Mouse (Mus musculus) forebrain, embryonic 11.5 days (tissue): ENCODE data around the gene Tctex1d4. TPM values are rescaled to one million over a fixed set of nuclear protein-coding genes. Genes with fewer than 3 reads are reported as not detected.

Experiments
- ATAC-seq: fragments of 200-750 bp; cut with Nextera tagmentation; replicated peaks from 2 replicates; pipeline ENCODE4 v1.8.0; 2017; ENCODE audit warnings: moderate TSS enrichment; ENCODE audit not compliant: low FRiP score
- DNase-seq: peaks from one replicate; pipeline ENCODE4 v3.0.0-alpha.2; 2017; ENCODE audit warnings: low spot score
- H3K27ac ChIP-seq: fragments of 300-500 bp; sonication (generic); 2 replicates; pipeline ENCODE4 v1.5.1; 2014; ENCODE audit warnings: low read depth, low read length
- H3K27me3 ChIP-seq: fragments of 300-500 bp; sonication (generic); 2 replicates; pipeline ENCODE4 v1.6.1; 2014; ENCODE audit warnings: mild to moderate bottlenecking, low read length, mixed read lengths; ENCODE audit not compliant: control insufficient read depth, insufficient read depth
- H3K36me3 ChIP-seq: fragments of 300-500 bp; sonication (generic); 2 replicates; pipeline ENCODE4 v1.6.1; 2014; ENCODE audit warnings: mild to moderate bottlenecking, low read length, moderate library complexity, mixed read lengths; ENCODE audit not compliant: control insufficient read depth, insufficient read depth
- H3K4me1 ChIP-seq: fragments of 300-500 bp; sonication (generic); replicated peaks from 2 replicates; pipeline ENCODE4 v1.6.1; 2014; ENCODE audit warnings: low read length, mixed read lengths; ENCODE audit not compliant: control insufficient read depth, insufficient read depth
- H3K4me2 ChIP-seq: fragments of 300-500 bp; sonication (generic); 2 replicates; pipeline ENCODE4 v1.6.1; 2014; ENCODE audit warnings: low read depth, mild to moderate bottlenecking, low read length, moderate library complexity, mixed read lengths; ENCODE audit not compliant: severe bottlenecking
- H3K4me3 ChIP-seq: fragments of 300-500 bp; sonication (generic); 2 replicates; pipeline ENCODE4 v1.5.1; 2014; ENCODE audit warnings: low read depth, low read length
- H3K9ac ChIP-seq: fragments of 300-500 bp; sonication (generic); 2 replicates; pipeline ENCODE4 v1.6.1; 2014; ENCODE audit warnings: low read length
- H3K9me3 ChIP-seq: fragments of 300-500 bp; sonication (generic); 2 replicates; pipeline ENCODE4 v1.6.1; 2016; ENCODE audit warnings: low read length, mixed read lengths; ENCODE audit not compliant: control insufficient read depth
- WGBS: fragments of 180-500 bp; shearing (Covaris S2); extraction: QIAGEN DNeasy Blood & Tissue Kit; methylation state at CpG from one replicate; pipeline ENCODE4 v1.1.7; 2014; 5-methylcytosine and 5-hydroxymethylcytosine counted together
- microRNA-seq: library from miRNA; unstranded; fragments of <30 nt; microRNA quantifications from one replicate; pipeline ENCODE4, GENCODE M21; 2016; ENCODE audit not compliant: insufficient number of aligned reads
- polyA plus RNA-seq: library from polyadenylated mRNA; unstranded; fragments of >200 nt; fragmentation: Nextera tagmentation; extraction: Ambion mirVana; gene quantifications from 2 replicates; pipeline ENCODE4 v1.2.1, GENCODE M21; 2014

Tctex1d4 gene
- polyA plus RNA-seq, 1 experiment from 2014 or later: not detected

GRCm38 (mm10) chr4:117169936-117170335 is 43.3 kb downstream of the Tctex1d4 start:
- H3K36me3 ChIP-seq: peaks cover 28% of the 10 kb centered on the region; the same call in 1 of the 2 replicates
- WGBS: 95% methylated on average over 5 of the region's 5 CpGs

More at GRCm38 (mm10) chr4:117169936-117170335, 43.3 kb downstream of the Tctex1d4 start:
- Histone ChIP-seq H3K27ac (no peak overlapping the region), H3K9me3 (no peaks in the 10 kb centered on the region), H3K9ac (no peak overlapping the region), H3K4me1 (no peaks in the 10 kb centered on the region), H3K4me3 (no peak overlapping the region), H3K27me3 (no peaks in the 10 kb centered on the region), H3K4me2 (no peak overlapping the region)
- ATAC-seq (no peak), DNase-seq (no peak)

Small RNAs within 50 kb of the gene (microRNA-seq; reads per million reads assigned to microRNA genes)
- not detected for gene Gm22398

Other genes starting within 250 kb of the Tctex1d4 start
- 10.9 and 12.4 TPM in 2 replicates for gene Zswim5, start 249.4 kb upstream of the Tctex1d4 start, polyA plus RNA-seq
- 84.1 and 88.3 TPM in 2 replicates for gene Urod, start 132.4 kb upstream of the Tctex1d4 start, polyA plus RNA-seq
- 12.7 and 13.7 TPM in 2 replicates for gene Hectd3, start 131.5 kb upstream of the Tctex1d4 start, polyA plus RNA-seq
- gene Eif2b3, start 107.4 kb upstream of the Tctex1d4 start, polyA plus RNA-seq: 45.7 and 47.5 TPM in 2 replicates
- gene Ptch2, start 30.7 kb upstream of the Tctex1d4 start, polyA plus RNA-seq: 5.8 and 6.4 TPM in 2 replicates
- gene Btbd19, start 1.1 kb upstream of the Tctex1d4 start, polyA plus RNA-seq: 4.1 and 6.5 TPM in 2 replicates
- gene Plk3, start 7.2 kb downstream of the Tctex1d4 start, polyA plus RNA-seq: 16.0 and 17.4 TPM in 2 replicates
- 797 and 841 TPM in 2 replicates for gene Rps8, start 29.4 kb downstream of the Tctex1d4 start, polyA plus RNA-seq
- gene Kif2c, start 55.8 kb downstream of the Tctex1d4 start, polyA plus RNA-seq: 111 and 116 TPM in 2 replicates
- 6.4 and 9.0 TPM in 2 replicates for gene Tmem53, start 125.2 kb downstream of the Tctex1d4 start, polyA plus RNA-seq
- gene Armh1, start 125.3 kb downstream of the Tctex1d4 start, polyA plus RNA-seq: 0.49 TPM in 1 of 2 replicates, not detected in the other